Mouse (Mus musculus) kidney, adult 2 months (tissue): ENCODE measurements around the gene Zfp683. TPM values are rescaled to one million over a fixed set of nuclear protein-coding genes. Genes with fewer than 3 reads are reported as not detected.

Source experiments
- DNase-seq: peaks from one replicate; pipeline ENCODE4 v3.0.0; 2021
- H3K27ac ChIP-seq: fragments of 200-500 bp; 2 replicates; pipeline ENCODE4 v1.5.1; 2012; ENCODE audit warnings: low read depth, low read length, control low read depth, inconsistent platforms; ENCODE audit not compliant: insufficient read depth
- H3K27me3 ChIP-seq: fragments of 200-500 bp; replicated peaks from 2 replicates; pipeline ENCODE4 v1.6.1; 2012; ENCODE audit warnings: mild to moderate bottlenecking, moderate library complexity, low read length, inconsistent platforms; ENCODE audit not compliant: control insufficient read depth, insufficient read depth
- H3K36me3 ChIP-seq: fragments of 200-500 bp; 2 replicates; pipeline ENCODE4 v1.6.1; 2012; ENCODE audit warnings: mild to moderate bottlenecking, moderate library complexity, low read length, inconsistent platforms; ENCODE audit not compliant: control insufficient read depth, insufficient read depth
- H3K4me1 ChIP-seq: fragments of 200-500 bp; 2 replicates; pipeline ENCODE4 v1.6.1; 2011; ENCODE audit warnings: low read length; ENCODE audit not compliant: control insufficient read depth, insufficient read depth
- H3K4me3 ChIP-seq: fragments of 200-500 bp; 2 replicates; pipeline ENCODE4 v1.5.1; 2011; ENCODE audit warnings: mild to moderate bottlenecking, low read depth, low read length, control low read depth; ENCODE audit not compliant: insufficient read depth
- CTCF ChIP-seq: fragments of 200-500 bp; conservative IDR thresholded peaks from 2 replicates; pipeline ENCODE4 v1.5.1; 2011; ENCODE audit warnings: low read depth, mild to moderate bottlenecking, control low read depth, low read length, moderate library complexity, mixed read lengths; ENCODE audit not compliant: insufficient read depth, insufficient read length
- POLR2A ChIP-seq: fragments of 200-500 bp; IDR thresholded peaks from one replicate; pipeline ENCODE4 v1.6.1; 2011; ENCODE audit warnings: low read depth, low read length, control low read depth
- WGBS: fragments of 180-500 bp; shearing (Covaris S2); methylation state at CpG from one replicate; pipeline ENCODE4 v1.1.7; 2018; 5-methylcytosine and 5-hydroxymethylcytosine counted together
- polyA plus RNA-seq: library from polyadenylated mRNA; depleted of rRNA; stranded (reverse); fragments of >200 nt; gene quantifications from 2 replicates; pipeline ENCODE4 v1.2.3, GENCODE M21; 2012; rRNA removed

Zfp683 gene
- polyA plus RNA-seq, 1 experiment, result 0.81 TPM

GRCm38 (mm10) chr4:134102742-134103119, 49.1 kb downstream of the Zfp683 start:
- no peaks in the 10 kb centered on the region for H3K27me3 ChIP-seq
- no peak for DNase-seq
- H3K4me1 ChIP-seq, result no peaks in the 10 kb centered on the region
- TF ChIP-seq POLR2A (no peak), CTCF (no peak)
- WGBS, result 4% methylated on average over 21 of the region's 21 CpGs
- H3K36me3 ChIP-seq, result no peaks in the 10 kb centered on the region
- H3K4me3 ChIP-seq, result peak overlapping the region; percentile 84
- H3K27ac ChIP-seq, result no peak overlapping the region

- Histone ChIP-seq H3K36me3 (no peaks in the 10 kb centered on the region), H3K4me3 (no peak overlapping the region), H3K27ac (no peak overlapping the region), H3K27me3 (no peaks in the 10 kb centered on the region), H3K4me1 (no peaks in the 10 kb centered on the region)
- 77% methylated on average over 7 of the region's 7 CpGs for WGBS
- TF ChIP-seq POLR2A (no peak), CTCF (no peak)
- no peak for DNase-seq
These were observed 52.5 kb downstream of the Zfp683 start for GRCm38 (mm10) chr4:134106105-134106504.

- DNase-seq, result no peak
- no peaks in the 10 kb centered on the region for H3K4me1 ChIP-seq
- no peaks in the 10 kb centered on the region for H3K27me3 ChIP-seq
- no peaks in the 10 kb centered on the region for H3K36me3 ChIP-seq
- TF ChIP-seq POLR2A (no peak), CTCF (no peak)
- 79% methylated on average over 7 of the region's 7 CpGs for WGBS
- H3K4me3 ChIP-seq, result no peak overlapping the region
- H3K27ac ChIP-seq, result no peak overlapping the region
These were observed 54.1 kb downstream of the Zfp683 start for GRCm38 (mm10) chr4:134107730-134108129.

- no peaks in the 10 kb centered on the region for H3K27me3 ChIP-seq
- no peaks in the 10 kb centered on the region for H3K4me1 ChIP-seq
- 47% methylated on average over 5 of the region's 5 CpGs for WGBS
- TF ChIP-seq CTCF (no peak), POLR2A (no peak)
- H3K4me3 ChIP-seq, result no peak overlapping the region
- DNase-seq, result no peak
- H3K27ac ChIP-seq, result no peak overlapping the region
- no peaks in the 10 kb centered on the region for H3K36me3 ChIP-seq
These were observed 54.6 kb downstream of the Zfp683 start for GRCm38 (mm10) chr4:134108196-134108595.

Other genes starting within 250 kb of the Zfp683 start
- gene Rps6ka1, start 166.0 kb upstream of the Zfp683 start, polyA plus RNA-seq, result 29.4 and 30.9 TPM in 2 replicates
- gene Hmgn2, start 85.2 kb upstream of the Zfp683 start, polyA plus RNA-seq, result 12.2 and 21.9 TPM in 2 replicates
- gene Dhdds, start 52.9 kb upstream of the Zfp683 start, polyA plus RNA-seq, result 32.0 and 37.0 TPM in 2 replicates
- not detected in 2 replicates for gene Lin28a, start 35.0 kb upstream of the Zfp683 start, polyA plus RNA-seq
- 0.69 and 1.0 TPM in 2 replicates for gene Crybg2, start 7.0 kb downstream of the Zfp683 start, polyA plus RNA-seq
- gene Cd52, start 41.2 kb downstream of the Zfp683 start, polyA plus RNA-seq, result 14.8 and 65.1 TPM in 2 replicates
- gene Ubxn11, start 48.7 kb downstream of the Zfp683 start, polyA plus RNA-seq, result 5.6 and 5.9 TPM in 2 replicates
- gene Sh3bgrl3, start 75.0 kb downstream of the Zfp683 start, polyA plus RNA-seq, result 262 and 323 TPM in 2 replicates
- 28.3 and 38.9 TPM in 2 replicates for gene Cep85, start 133.3 kb downstream of the Zfp683 start, polyA plus RNA-seq
- not detected in 2 replicates for gene Gm7534, start 149.2 kb downstream of the Zfp683 start, polyA plus RNA-seq
- 0.38 and 0.69 TPM in 2 replicates for gene Catsper4, start 173.5 kb downstream of the Zfp683 start, polyA plus RNA-seq
- 14.9 and 17.3 TPM in 2 replicates for gene Cnksr1, start 184.6 kb downstream of the Zfp683 start, polyA plus RNA-seq
- gene E130218I03Rik, start 189.8 kb downstream of the Zfp683 start, polyA plus RNA-seq, result not detected in 2 replicates
- 6.0 and 6.4 TPM in 2 replicates for gene Zfp593, start 191.8 kb downstream of the Zfp683 start, polyA plus RNA-seq
- gene Gm30191, start 193.1 kb downstream of the Zfp683 start, polyA plus RNA-seq, result 0.27 TPM in 1 of 2 replicates, not detected in the other
- gene Grrp1, start 200.3 kb downstream of the Zfp683 start, polyA plus RNA-seq, result 11.5 and 11.8 TPM in 2 replicates
- gene Pdik1l, start 234.1 kb downstream of the Zfp683 start, polyA plus RNA-seq, result 3.3 and 3.4 TPM in 2 replicates